Mouse (Mus musculus) liver, embryonic 13.5 days (tissue): ENCODE measurements around the gene Mfsd11. TPM values are rescaled to one million over a fixed set of nuclear protein-coding genes. Genes with fewer than 3 reads are reported as not detected.

Experiments
- ATAC-seq: fragments of 200-750 bp; cut with Nextera tagmentation; 2 replicates; pipeline ENCODE4 v1.8.0; 2017; ENCODE audit warnings: low read depth, mild to moderate bottlenecking, moderate number of reproducible peaks, moderate library complexity
- DNase-seq: peaks from one replicate; pipeline ENCODE4 v3.0.0; 2022
- H3K27ac ChIP-seq: fragments of 300-500 bp; sonication (generic); 2 replicates; pipeline ENCODE4 v1.5.1; 2015; ENCODE audit warnings: moderate library complexity, mild to moderate bottlenecking, inconsistent platforms
- H3K27me3 ChIP-seq: fragments of 300-500 bp; sonication (generic); 2 replicates; pipeline ENCODE4 v1.6.1; 2015; ENCODE audit warnings: mild to moderate bottlenecking, inconsistent platforms
- H3K36me3 ChIP-seq: fragments of 300-500 bp; sonication (generic); 2 replicates; pipeline ENCODE4 v1.6.1; 2015; ENCODE audit warnings: mild to moderate bottlenecking, inconsistent platforms
- H3K4me1 ChIP-seq: fragments of 300-500 bp; sonication (generic); replicated peaks from 2 replicates; pipeline ENCODE4 v1.6.1; 2015; ENCODE audit warnings: inconsistent platforms
- H3K4me2 ChIP-seq: fragments of 300-500 bp; sonication (generic); 2 replicates; pipeline ENCODE4 v1.6.1; 2015; ENCODE audit warnings: inconsistent platforms, mild to moderate bottlenecking, moderate library complexity
- H3K4me3 ChIP-seq: fragments of 300-500 bp; sonication (generic); replicated peaks from 2 replicates; pipeline ENCODE4 v1.5.1; 2015; ENCODE audit warnings: mild to moderate bottlenecking, inconsistent platforms
- H3K9ac ChIP-seq: fragments of 300-500 bp; sonication (generic); 2 replicates; pipeline ENCODE4 v1.6.1; 2015; ENCODE audit warnings: mild to moderate bottlenecking, inconsistent platforms
- H3K9me3 ChIP-seq: fragments of 300-500 bp; sonication (generic); replicated peaks from 2 replicates; pipeline ENCODE4 v1.6.1; 2016; ENCODE audit warnings: inconsistent platforms
- WGBS: fragments of 180-500 bp; shearing (Covaris S2); methylation state at CpG from one replicate; pipeline ENCODE4 v1.1.7; 2015; ENCODE audit not compliant: insufficient replicate concordance; 5-methylcytosine and 5-hydroxymethylcytosine counted together
- polyA plus RNA-seq: library from polyadenylated mRNA; unstranded; fragments of >200 nt; fragmentation: Nextera tagmentation; extraction: Ambion mirVana; gene quantifications from 2 replicates; pipeline ENCODE4 v1.2.1, GENCODE M21; 2015

Mfsd11 gene
- polyA plus RNA-seq, 1 experiment from 2014 or later = 10.4 TPM

GRCm38 (mm10) chr11:116850085-116850484 is 2.2 kb upstream of the Mfsd11 start:
- peak overlapping the region; percentile 66 for H3K27ac ChIP-seq
- H3K4me1 ChIP-seq = peaks cover 64% of the 10 kb centered on the region
- peaks cover 65% of the 10 kb centered on the region for H3K36me3 ChIP-seq
- H3K4me2 ChIP-seq = peak overlapping the region; percentile 90
- DNase-seq (no peak), ATAC-seq (no peak)
- H3K27me3 ChIP-seq = no peaks in the 10 kb centered on the region
- H3K9ac ChIP-seq = peak overlapping the region; percentile 99
- H3K4me3 ChIP-seq = peak overlapping the region; percentile 98
- 21% methylated on average over 4 of the region's 4 CpGs for WGBS
- no peaks in the 10 kb centered on the region for H3K9me3 ChIP-seq

- 20% methylated on average over 6 of the region's 6 CpGs for WGBS
- no peak for ATAC-seq
- Histone ChIP-seq H3K4me3 (peak overlapping the region; percentile 98), H3K27me3 (no peaks in the 10 kb centered on the region), H3K9me3 (no peaks in the 10 kb centered on the region), H3K9ac (peak overlapping the region; percentile 99), H3K36me3 (peaks cover 60% of the 10 kb centered on the region), H3K4me1 (peaks cover 62% of the 10 kb centered on the region), H3K4me2 (peak overlapping the region; percentile 90), H3K27ac (peak overlapping the region; percentile 98)
- DNase-seq = no peak
Observed at GRCm38 (mm10) chr11:116850833-116851477, 1.3 kb upstream of the Mfsd11 start.

GRCm38 (mm10) chr11:116851576-116852290 is 507 bp upstream of the Mfsd11 start:
- H3K36me3 ChIP-seq = peaks cover 52% of the 10 kb centered on the region
- ATAC-seq = no peak
- no peak for DNase-seq

DNA sequence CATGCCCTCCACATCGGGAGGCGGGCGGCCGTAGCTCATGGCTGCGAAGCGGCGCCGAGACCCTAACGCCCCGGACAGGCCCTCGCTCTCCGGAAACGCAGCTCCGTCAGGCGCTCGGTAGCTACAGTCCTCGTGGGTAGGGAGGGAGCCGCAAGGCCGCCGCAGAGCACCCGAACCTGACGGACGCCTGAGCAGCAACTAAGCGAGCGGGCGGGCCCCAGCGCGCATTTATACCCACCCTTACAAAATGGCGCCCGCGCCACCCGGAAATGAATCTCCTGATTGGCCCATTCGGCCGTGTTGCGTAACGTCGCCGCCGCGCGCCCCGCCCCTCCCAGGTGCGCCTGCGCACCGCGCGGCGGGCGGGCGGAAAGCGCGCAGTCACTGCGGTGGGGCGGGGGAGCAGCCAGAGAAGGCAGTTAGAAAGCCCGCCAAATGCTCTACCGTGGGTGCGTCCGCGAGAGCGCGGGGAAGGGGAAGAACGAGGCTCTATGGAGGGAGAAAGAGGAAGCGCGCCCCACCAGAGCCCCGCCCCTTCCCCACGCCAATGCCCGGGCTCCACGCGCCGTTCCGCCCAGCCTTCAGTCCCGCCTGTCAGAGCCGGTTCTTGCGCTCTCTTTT is 761 bp downstream of the Mfsd11 start, which contains the start of gene Srsf2:
Srsf2 (minus strand) TSS at position 204 of the 621 bp plus-strand sequence.
- WGBS = under 1% methylated on average over 73 of the region's 74 CpGs
- DNase-seq = peak; percentile 92
- peaks cover 51% of the 10 kb centered on the region for H3K4me1 ChIP-seq

More at GRCm38 (mm10) chr11:116851576-116852290, 507 bp upstream of the Mfsd11 start:
- under 1% methylated on average over 29 of the region's 29 CpGs for WGBS
- H3K9ac ChIP-seq = peak overlapping the region; percentile 99
- H3K9me3 ChIP-seq = no peaks in the 10 kb centered on the region
- H3K4me2 ChIP-seq = peak overlapping the region; percentile 90
- H3K27me3 ChIP-seq = no peaks in the 10 kb centered on the region
- H3K4me3 ChIP-seq = peak overlapping the region; percentile 98
- peaks cover 57% of the 10 kb centered on the region for H3K4me1 ChIP-seq
- H3K27ac ChIP-seq = peak overlapping the region; percentile 98

GRCm38 (mm10) chr11:116853512-116853928 is 1.3 kb downstream of the Mfsd11 start:
- Histone ChIP-seq H3K9ac (peak overlapping the region; percentile 92), H3K27me3 (no peaks in the 10 kb centered on the region), H3K4me1 (peaks cover 45% of the 10 kb centered on the region), H3K9me3 (no peaks in the 10 kb centered on the region), H3K36me3 (peaks cover 35% of the 10 kb centered on the region), H3K4me2 (peak overlapping the region; percentile 90), H3K27ac (peak overlapping the region; percentile 98), H3K4me3 (peak overlapping the region; percentile 98)
- under 1% methylated on average over 36 of the region's 36 CpGs for WGBS
- DNase-seq (peak; percentile 92), ATAC-seq (peak; percentile 84)

More for the DNA sequence above, 761 bp downstream of the Mfsd11 start, which contains the start of gene Srsf2:
- H3K36me3 ChIP-seq = peaks cover 40% of the 10 kb centered on the region
- peak within 1 kb of the TSS; percentile 98 for H3K27ac ChIP-seq
- H3K9me3 ChIP-seq = no peaks in the 10 kb centered on the region
- peak within 1 kb of the TSS; percentile 98 for H3K4me3 ChIP-seq
- H3K9ac ChIP-seq = peak within 1 kb of the TSS; percentile 99
- peak; percentile 84 for ATAC-seq
- no peaks in the 10 kb centered on the region for H3K27me3 ChIP-seq
- peak within 1 kb of the TSS; percentile 90 for H3K4me2 ChIP-seq

DNA sequence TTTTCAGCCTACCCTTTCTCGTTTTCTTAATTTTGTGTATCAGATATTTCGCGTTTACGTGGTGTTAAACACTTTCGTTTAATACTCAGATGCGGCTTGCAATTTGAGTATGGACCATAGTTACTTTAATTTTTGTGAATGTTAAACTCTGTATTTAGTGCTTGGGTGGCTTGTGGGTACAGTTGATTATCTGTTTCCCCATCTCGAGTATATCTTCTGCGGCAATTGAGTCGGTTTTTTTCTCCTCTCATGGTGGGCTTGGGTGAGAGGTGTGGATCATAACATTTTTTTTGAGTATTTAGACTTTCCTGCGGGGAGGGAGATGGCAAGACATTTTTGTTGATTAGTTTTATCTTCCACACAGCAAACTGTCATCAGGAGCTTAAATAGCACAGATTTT is 2.0 kb downstream of the Mfsd11 start:
- WGBS = 19% methylated on average over 10 of the region's 10 CpGs
- H3K9ac ChIP-seq = peak overlapping the region; percentile 92
- peak overlapping the region; percentile 90 for H3K4me2 ChIP-seq
- no peak for DNase-seq
- no peak for ATAC-seq
- H3K27me3 ChIP-seq = no peaks in the 10 kb centered on the region
- peak overlapping the region; percentile 98 for H3K27ac ChIP-seq
- no peaks in the 10 kb centered on the region for H3K9me3 ChIP-seq
- H3K4me1 ChIP-seq = peaks cover 40% of the 10 kb centered on the region
- H3K36me3 ChIP-seq = peaks cover 35% of the 10 kb centered on the region
- peak overlapping the region; percentile 98 for H3K4me3 ChIP-seq

- Histone ChIP-seq H3K4me3 (no peak overlapping the region), H3K36me3 (peaks cover 26% of the 10 kb centered on the region), H3K27ac (no peak overlapping the region), H3K4me2 (no peak overlapping the region), H3K27me3 (no peaks in the 10 kb centered on the region), H3K4me1 (peaks cover 26% of the 10 kb centered on the region), H3K9ac (no peak overlapping the region), H3K9me3 (no peaks in the 10 kb centered on the region)
- DNase-seq = no peak
- ATAC-seq = no peak
- 59% methylated on average over 12 of the region's 12 CpGs for WGBS
Observed at GRCm38 (mm10) chr11:116857183-116857850, 5.1 kb downstream of the Mfsd11 start.

DNA sequence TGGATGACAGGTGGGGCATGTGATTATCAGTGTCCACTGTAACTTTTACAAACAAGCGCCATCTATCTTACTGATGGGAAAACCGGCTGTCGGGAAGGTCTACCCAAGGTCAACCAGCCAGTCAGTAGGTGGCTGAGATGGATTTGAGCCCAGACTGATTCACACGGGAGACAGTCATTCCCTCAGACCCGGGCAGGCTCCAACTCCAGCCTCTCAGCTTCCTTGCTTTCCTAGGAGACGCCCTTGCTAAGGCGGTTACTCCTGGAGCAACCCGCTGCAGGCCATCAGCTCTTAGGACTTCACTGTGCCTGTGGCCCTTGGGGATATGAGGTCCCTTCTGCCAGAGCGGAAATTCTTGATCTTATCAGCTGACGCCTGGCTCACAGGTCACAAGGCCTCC is 12.2 kb downstream of the Mfsd11 start:
- 64% methylated on average over 10 of the region's 10 CpGs for WGBS

DNA sequence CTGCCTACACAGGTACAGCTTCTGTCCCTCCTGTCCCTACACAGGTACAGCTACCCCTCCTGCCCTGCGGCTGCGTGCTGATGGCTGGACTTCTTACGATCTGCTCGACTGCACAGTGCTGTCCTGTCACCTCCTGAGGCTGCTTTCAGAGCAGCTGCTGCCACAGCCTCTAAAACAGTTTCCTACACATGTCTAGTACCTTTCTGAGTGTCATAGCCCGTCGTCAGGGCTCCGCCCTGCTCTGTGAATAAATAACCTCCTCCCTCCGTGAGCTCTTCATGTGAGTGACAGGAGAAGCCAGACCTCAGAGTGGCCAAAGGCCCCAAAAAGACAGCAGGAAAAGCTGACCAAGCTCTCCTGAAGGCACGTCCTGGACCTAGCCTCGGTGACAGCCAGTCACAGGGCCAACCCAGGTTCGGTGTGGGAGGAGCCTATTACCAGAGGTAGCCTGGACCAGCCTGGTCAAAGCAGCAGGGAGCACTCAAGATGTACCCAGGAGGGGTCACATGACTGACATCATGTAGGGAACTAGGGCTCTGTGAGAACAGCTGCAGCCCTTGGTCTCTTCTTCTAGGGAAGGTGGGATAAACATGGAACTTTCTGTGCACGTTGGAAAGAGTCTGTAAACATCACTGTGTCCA is 13.8 kb downstream of the Mfsd11 start:
- H3K36me3 ChIP-seq = peaks cover 49% of the 10 kb centered on the region
- H3K9ac ChIP-seq = no peak overlapping the region
- no peaks in the 10 kb centered on the region for H3K4me1 ChIP-seq
- no peak overlapping the region for H3K4me2 ChIP-seq
- ATAC-seq = no peak
- H3K27ac ChIP-seq = no peak overlapping the region
- DNase-seq = no peak
- H3K9me3 ChIP-seq = no peaks in the 10 kb centered on the region
- H3K27me3 ChIP-seq = no peaks in the 10 kb centered on the region
- 73% methylated on average over 12 of the region's 12 CpGs for WGBS
- no peak overlapping the region for H3K4me3 ChIP-seq

More for the DNA sequence above, 12.2 kb downstream of the Mfsd11 start:
- H3K9me3 ChIP-seq = no peaks in the 10 kb centered on the region
- no peak overlapping the region for H3K9ac ChIP-seq
- no peak overlapping the region for H3K4me2 ChIP-seq
- DNase-seq (no peak), ATAC-seq (no peak)
- H3K27me3 ChIP-seq = no peaks in the 10 kb centered on the region
- no peaks in the 10 kb centered on the region for H3K4me1 ChIP-seq
- no peak overlapping the region for H3K4me3 ChIP-seq
- no peak overlapping the region for H3K27ac ChIP-seq
- H3K36me3 ChIP-seq = peaks cover 49% of the 10 kb centered on the region

- Histone ChIP-seq H3K27me3 (no peaks in the 10 kb centered on the region), H3K36me3 (peaks cover 47% of the 10 kb centered on the region), H3K27ac (no peak overlapping the region), H3K4me3 (no peak overlapping the region), H3K4me2 (no peak overlapping the region), H3K4me1 (no peaks in the 10 kb centered on the region), H3K9ac (no peak overlapping the region), H3K9me3 (no peaks in the 10 kb centered on the region)
- 66% methylated on average over 3 of the region's 3 CpGs for WGBS
- ATAC-seq = no peak
- DNase-seq = no peak
Observed at GRCm38 (mm10) chr11:116868129-116868528, 15.9 kb downstream of the Mfsd11 start.
